Mouse (Mus musculus): ENCODE results near the gene Lrrn3. TPM values are rescaled to one million over a fixed set of nuclear protein-coding genes. Genes with fewer than 3 reads are reported as not detected.

Gene Lrrn3
- 2.3 TPM for polyA plus RNA-seq (2017; shearing (Covaris generic))

GRCm38 (mm10) chr12:41486331-41486730 lies at the start of gene Lrrn3:
Lrrn3 (minus strand) TSS chr12:41486431.

Data from activated CD4-positive, CD25-positive, alpha-beta regulatory T cell, adult 9 weeks (primary cell).